Mouse (Mus musculus) thymus, adult 2 months (tissue): Measurements from ENCODE around the gene Adamtsl3.

Experiments used
- CTCF ChIP-seq: fragments of 200-500 bp; IDR thresholded peaks from 2 replicates; pipeline ENCODE4 v1.5.1; 2012; ENCODE audit warnings: mild to moderate bottlenecking, control low read depth, low read length, moderate library complexity, borderline replicate concordance; ENCODE audit not compliant: control insufficient read depth, poor library complexity, insufficient read depth; ENCODE audit errors: extremely low read depth
- POLR2A ChIP-seq: fragments of 200-500 bp; IDR thresholded peaks from 2 replicates; pipeline ENCODE4 v1.6.1; 2012; ENCODE audit warnings: mild to moderate bottlenecking, low read length, control low read depth, moderate library complexity; ENCODE audit not compliant: control insufficient read depth, poor library complexity, insufficient read depth; ENCODE audit errors: extremely low read depth

DNA sequence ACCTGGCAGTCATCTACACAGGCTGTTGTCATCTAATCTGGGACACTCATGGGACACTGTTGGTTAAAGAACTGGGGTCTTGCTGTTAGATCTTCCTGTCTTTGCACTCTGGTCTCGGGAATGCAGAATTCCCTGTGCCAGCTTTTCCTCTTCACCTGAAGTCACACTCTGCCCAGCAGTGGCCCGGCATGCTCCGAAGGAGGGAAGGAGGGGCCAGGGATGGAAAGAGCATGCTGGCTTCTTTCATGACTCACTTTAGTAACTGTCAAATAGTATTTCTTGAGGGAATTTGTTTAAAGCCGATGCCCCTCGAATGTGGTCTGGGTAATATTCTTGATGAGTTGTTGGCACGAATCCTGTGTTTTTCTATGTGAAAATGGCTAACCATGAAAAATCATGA is 81.2 kb downstream of the Adamtsl3 start:
- TF ChIP-seq POLR2A (no peak), CTCF (no peak)
